Mouse (Mus musculus): Measurements from ENCODE around the gene Lrp5.

Lrp5 gene

GRCm38 (mm10) chr19:3548311-3548710 is 138.1 kb downstream of the Lrp5 start:
- no peak for DNase-seq

- DNase-seq: no peak
These were observed 141.4 kb downstream of the Lrp5 start for GRCm38 (mm10) chr19:3544995-3545394.

DNA sequence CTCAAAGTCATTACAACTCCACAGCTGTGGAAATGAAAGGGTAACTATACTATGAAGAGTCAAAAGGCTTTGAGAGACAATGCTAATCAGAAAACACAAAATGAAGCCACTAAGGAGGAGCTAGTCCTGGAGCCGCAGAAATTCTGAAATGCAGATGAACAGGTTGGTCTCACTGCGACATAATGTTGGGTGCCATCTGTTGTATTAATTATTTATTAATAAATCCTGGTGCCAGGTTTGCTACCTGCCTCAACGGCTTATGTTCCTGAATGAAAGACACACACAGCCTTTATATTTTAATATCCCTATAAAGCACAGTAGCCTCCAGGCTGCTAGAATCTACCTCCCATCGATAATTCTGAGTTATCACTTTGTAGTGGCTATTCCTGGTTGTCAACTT is 143.8 kb downstream of the Lrp5 start:
- no peak for DNase-seq

GRCm38 (mm10) chr19:3540997-3541396 is 145.4 kb downstream of the Lrp5 start:
- no peak for DNase-seq

GRCm38 (mm10) chr19:3540254-3540653 is 146.1 kb downstream of the Lrp5 start:
- no peak for DNase-seq

- DNase-seq: no peak
These were observed 146.9 kb downstream of the Lrp5 start for GRCm38 (mm10) chr19:3539456-3539855.

GRCm38 (mm10) chr19:3537658-3538057 is 148.7 kb downstream of the Lrp5 start:
- no peak for DNase-seq

DNA sequence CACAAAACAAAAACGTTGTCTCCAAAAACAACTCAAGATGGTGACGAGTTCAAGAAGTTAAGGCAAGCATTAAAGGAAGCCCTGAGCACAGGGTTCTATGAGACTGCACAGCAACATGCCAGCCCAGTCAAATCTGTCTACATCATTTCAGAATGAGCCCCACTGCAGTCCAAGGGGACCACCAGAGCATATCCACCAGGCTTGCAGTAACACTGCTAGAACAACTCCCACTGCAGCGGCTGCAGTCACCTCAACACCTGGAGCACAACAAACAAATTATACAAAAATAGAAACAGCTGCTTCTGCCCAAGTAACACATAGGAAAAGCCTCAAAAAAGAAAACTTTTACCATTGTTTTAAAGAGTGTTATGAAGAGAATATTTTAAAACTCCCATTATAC is 151.4 kb downstream of the Lrp5 start:
- no peak for DNase-seq
